Mouse (Mus musculus) testis, adult 2 months (tissue): Measurements from ENCODE around the gene Gm36210.

ENCODE experiments used
- CTCF ChIP-seq: fragments of 200-500 bp; IDR thresholded peaks from 2 replicates; pipeline ENCODE4 v1.5.1; 2012; ENCODE audit warnings: low read depth, mild to moderate bottlenecking, inconsistent platforms, low read length, moderate library complexity; ENCODE audit not compliant: control insufficient read depth, insufficient read depth, insufficient replicate concordance
- POLR2A ChIP-seq: fragments of 200-500 bp; IDR thresholded peaks from 2 replicates; pipeline ENCODE4 v1.6.1; 2012; ENCODE audit warnings: low read depth, mild to moderate bottlenecking, inconsistent platforms, low read length, moderate library complexity; ENCODE audit not compliant: control insufficient read depth

DNA sequence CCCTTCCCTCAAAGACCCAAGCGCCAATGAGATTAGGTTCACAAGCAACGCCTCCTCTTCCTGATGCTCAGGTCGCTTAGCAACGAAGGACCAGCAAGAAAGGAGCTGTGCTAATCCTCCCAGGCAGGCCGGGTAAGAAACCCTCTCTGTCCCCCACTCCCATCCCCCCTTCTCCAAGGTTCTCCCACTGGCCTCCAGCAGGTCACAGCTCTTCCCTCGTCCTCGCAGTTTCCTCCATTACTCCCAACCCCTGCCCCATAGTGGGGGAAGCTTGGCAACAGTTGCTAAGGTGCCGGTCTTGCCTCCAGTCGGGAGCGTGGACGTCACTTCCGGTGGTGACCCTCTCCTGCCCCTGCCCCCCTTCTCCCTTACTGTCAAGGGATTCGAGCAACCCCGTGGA lies 16.2 kb upstream of the Gm36210 start:
- TF ChIP-seq CTCF: no peak
- TF ChIP-seq POLR2A: no peak; the same call in 1 of the 2 replicates
